Mouse (Mus musculus): ENCODE measurements around the gene Itln1.

- TF ChIP-seq CTCF (conservative IDR thresholded peaks at IDR 0.05; ENCODE audit: low read length) (no peak), POU5F1 (IDR thresholded peaks at IDR 0.05; ENCODE audit: borderline replicate concordance, low read length) (no peak)
Observed at GRCm38 (mm10) chr1:171531367-171531766, 3.7 kb downstream of the Itln1 start.
